Mouse (Mus musculus) liver, adult 2 months (tissue): ENCODE measurements at regions not wholly inside any gene's neighbourhood (a gene's known extent, or its start where the extent isn't known, plus 50 kb on each side); places are given as distances from the start of the nearest gene placed in this dataset.

Experiments
- DNase-seq: peaks from one replicate; pipeline ENCODE4 v3.0.0-alpha.2; 2011; ENCODE audit warnings: low read depth, low spot score; ENCODE audit errors: extremely low read depth
- H3K27ac ChIP-seq: fragments of 200-500 bp; replicated peaks from 2 replicates; pipeline ENCODE4 v1.5.1; 2012; ENCODE audit warnings: low read depth, mild to moderate bottlenecking, control low read depth, inconsistent platforms, low read length; ENCODE audit not compliant: insufficient read depth
- H3K27me3 ChIP-seq: fragments of 200-500 bp; 2 replicates; pipeline ENCODE4 v1.6.1; 2012; ENCODE audit warnings: mild to moderate bottlenecking, moderate library complexity, low read length, inconsistent platforms; ENCODE audit not compliant: control insufficient read depth, insufficient read depth
- H3K36me3 ChIP-seq: fragments of 200-500 bp; 2 replicates; pipeline ENCODE4 v1.6.1; 2012; ENCODE audit warnings: low read length, inconsistent platforms; ENCODE audit not compliant: control insufficient read depth, insufficient read depth
- H3K4me1 ChIP-seq: fragments of 200-500 bp; 2 replicates; pipeline ENCODE4 v1.6.1; 2011; ENCODE audit warnings: low read length; ENCODE audit not compliant: control insufficient read depth, insufficient read depth
- H3K4me3 ChIP-seq: fragments of 200-500 bp; 2 replicates; pipeline ENCODE4 v1.5.1; 2011; ENCODE audit warnings: low read depth, mild to moderate bottlenecking, control low read depth, low read length, moderate library complexity; ENCODE audit not compliant: insufficient read depth
- H3K79me2 ChIP-seq: fragments of 200-500 bp; 2 replicates; pipeline ENCODE4 v1.6.1; 2012; ENCODE audit warnings: inconsistent platforms, mild to moderate bottlenecking, low read length, moderate library complexity; ENCODE audit not compliant: control insufficient read depth, insufficient read depth
- H3K9ac ChIP-seq: fragments of 200-500 bp; 2 replicates; pipeline ENCODE4 v1.6.1; 2012; ENCODE audit warnings: low read depth, mild to moderate bottlenecking, control low read depth, inconsistent platforms, low read length
- CTCF ChIP-seq: fragments of 200-500 bp; IDR thresholded peaks from 2 replicates; pipeline ENCODE4 v1.5.1; 2011; ENCODE audit warnings: low read depth, low read length, control low read depth
- POLR2A ChIP-seq: fragments of 200-500 bp; IDR thresholded peaks from 2 replicates; pipeline ENCODE4 v1.6.1; 2011; ENCODE audit warnings: low read length, control low read depth; ENCODE audit not compliant: insufficient read depth; ENCODE audit errors: extremely low read depth
- WGBS: fragments of 180-500 bp; shearing (Covaris S2); methylation state at CpG from one replicate; pipeline ENCODE4 v1.1.7; 2018; 5-methylcytosine and 5-hydroxymethylcytosine counted together

DNA sequence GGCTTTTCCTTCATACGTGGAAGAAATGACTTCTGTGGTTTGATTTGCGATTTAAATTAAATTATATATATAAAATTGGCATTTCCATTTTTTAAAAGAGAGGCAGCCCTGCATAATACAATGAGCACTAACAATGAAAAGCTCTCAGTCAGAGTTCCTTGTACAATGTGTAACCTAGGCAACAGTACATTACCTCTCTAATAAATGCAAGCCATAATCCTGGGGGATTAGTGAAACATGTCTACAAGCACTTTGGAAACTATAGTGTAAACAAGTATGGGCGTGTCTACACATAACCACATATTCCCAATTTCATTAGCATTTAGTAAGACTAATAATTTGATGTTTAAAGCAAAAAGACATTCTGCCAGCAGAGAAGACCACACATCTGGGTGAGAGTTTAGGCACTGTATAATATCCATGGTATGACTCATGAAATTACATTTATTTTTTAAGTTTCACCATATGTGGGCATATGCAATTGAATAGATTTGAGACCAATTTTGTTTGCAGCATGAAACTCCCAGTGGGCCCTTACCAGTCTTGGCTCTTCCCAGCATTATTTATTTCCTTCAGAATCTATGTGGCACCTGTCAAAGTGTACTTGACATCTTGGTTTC lies 130.9 kb upstream of the Sstr4 start:
- Histone ChIP-seq H3K27me3 (no peaks in the 10 kb centered on the region), H3K36me3 (no peaks in the 10 kb centered on the region), H3K27ac (no peak overlapping the region), H3K9ac (no peak overlapping the region), H3K79me2 (no peaks in the 10 kb centered on the region), H3K4me1 (no peaks in the 10 kb centered on the region), H3K4me3 (no peak overlapping the region)
- 82% methylated on average over 3 of the region's 3 CpGs for WGBS
- no peak for DNase-seq
- TF ChIP-seq POLR2A, result no peak

DNA sequence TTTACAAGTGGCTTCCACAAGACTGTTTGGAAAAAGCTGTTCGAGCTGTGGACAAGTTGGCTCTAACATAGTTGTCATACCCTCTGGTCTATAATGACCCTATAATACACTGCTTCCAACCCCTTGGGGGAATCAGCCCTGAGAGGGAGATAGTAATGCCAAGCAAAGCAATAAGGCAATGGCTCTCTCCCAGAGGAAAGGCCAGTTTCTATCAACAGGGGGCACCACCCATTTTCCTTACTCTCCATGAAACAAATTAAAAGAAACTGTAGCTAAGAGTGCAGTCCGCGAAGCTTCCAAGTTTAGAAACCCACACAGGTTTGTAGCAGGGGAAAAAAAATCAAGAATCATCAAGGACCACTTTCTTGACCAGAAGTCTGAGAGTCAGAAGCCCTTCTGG lies 115.9 kb upstream of the Sstr4 start:
- 88% methylated on average over 3 of the region's 3 CpGs for WGBS
- no peak for DNase-seq
- H3K4me3 ChIP-seq, result no peak overlapping the region
- no peak overlapping the region for H3K9ac ChIP-seq
- no peaks in the 10 kb centered on the region for H3K27me3 ChIP-seq
- no peaks in the 10 kb centered on the region for H3K4me1 ChIP-seq
- TF ChIP-seq POLR2A (no peak), CTCF (no peak)
- H3K36me3 ChIP-seq, result no peaks in the 10 kb centered on the region
- no peaks in the 10 kb centered on the region for H3K79me2 ChIP-seq
- no peak overlapping the region for H3K27ac ChIP-seq

DNA sequence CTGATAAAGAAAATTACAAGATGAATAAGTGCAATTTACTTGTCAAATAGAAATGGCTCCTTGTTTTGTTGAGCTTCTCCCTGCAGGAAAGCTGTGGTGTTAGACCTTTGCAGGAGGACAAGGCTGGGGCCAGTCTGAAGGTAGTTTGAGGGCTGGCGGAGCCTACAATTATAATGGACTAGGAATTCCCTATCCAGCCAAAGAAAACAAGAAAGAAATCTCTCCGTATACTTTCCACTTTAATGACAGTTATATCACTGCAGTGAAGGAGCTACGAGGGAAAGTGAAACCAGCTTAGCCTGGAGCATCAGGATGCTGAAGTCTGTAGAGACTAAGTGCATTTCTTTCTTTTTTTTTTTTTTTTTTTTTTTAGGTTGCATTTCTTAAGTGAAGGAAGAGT lies 104.8 kb upstream of the Sstr4 start:
- no peaks in the 10 kb centered on the region for H3K27me3 ChIP-seq
- DNase-seq, result no peak
- no peaks in the 10 kb centered on the region for H3K4me1 ChIP-seq
- no peak overlapping the region for H3K27ac ChIP-seq
- H3K4me3 ChIP-seq, result no peak overlapping the region
- H3K79me2 ChIP-seq, result no peaks in the 10 kb centered on the region
- no peaks in the 10 kb centered on the region for H3K36me3 ChIP-seq
- TF ChIP-seq POLR2A (no peak), CTCF (no peak)
- WGBS, result 67% methylated on average over 3 of the region's 3 CpGs
- no peak overlapping the region for H3K9ac ChIP-seq

DNA sequence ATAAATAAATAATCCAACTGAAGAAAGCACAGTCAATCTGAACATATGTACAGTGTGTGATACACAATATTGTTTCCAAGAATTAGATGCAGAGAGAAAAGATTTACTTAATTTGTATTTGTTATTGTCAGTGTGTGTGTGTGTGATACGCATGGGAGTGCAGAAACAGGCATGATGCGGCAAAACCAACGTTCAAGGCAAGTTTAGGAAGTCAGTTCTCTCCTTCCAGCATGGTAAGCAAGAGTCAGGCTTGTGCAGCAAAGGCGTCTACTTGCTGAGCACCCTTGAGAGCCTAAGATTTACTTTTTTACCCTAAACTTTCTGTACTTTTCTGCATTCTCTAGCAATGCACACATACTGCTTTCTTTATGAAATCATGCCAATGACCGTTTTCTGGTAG lies 102.7 kb upstream of the Sstr4 start:
- Histone ChIP-seq H3K9ac (no peak overlapping the region), H3K79me2 (no peaks in the 10 kb centered on the region), H3K4me3 (no peak overlapping the region), H3K4me1 (no peaks in the 10 kb centered on the region), H3K36me3 (no peaks in the 10 kb centered on the region), H3K27ac (no peak overlapping the region), H3K27me3 (no peaks in the 10 kb centered on the region)
- TF ChIP-seq CTCF (no peak), POLR2A (no peak)
- WGBS, result 84% methylated on average over 5 of the region's 5 CpGs
- DNase-seq, result no peak

DNA sequence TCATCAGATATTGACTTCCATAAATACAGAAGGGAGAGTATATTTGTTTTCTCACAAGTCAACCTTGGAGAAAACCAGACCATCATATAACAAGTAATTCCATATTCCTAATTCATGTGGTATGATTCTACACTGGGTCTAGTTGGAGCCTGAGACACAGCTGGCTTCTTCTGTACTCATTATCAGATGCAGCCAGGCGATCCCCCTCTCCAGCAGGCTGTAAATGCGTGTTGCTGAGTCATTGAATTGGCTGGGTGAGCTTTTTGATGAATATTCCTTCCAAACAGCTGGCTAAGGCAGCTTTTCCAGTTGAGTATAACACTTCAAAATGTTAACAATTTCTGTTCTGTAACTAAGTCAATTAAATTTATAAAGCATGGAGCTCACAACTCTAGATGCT lies 102.2 kb upstream of the Sstr4 start:
- DNase-seq, result no peak
- WGBS, result 68% methylated on average over 2 of the region's 2 CpGs
- Histone ChIP-seq H3K4me3 (no peak overlapping the region), H3K27me3 (no peaks in the 10 kb centered on the region), H3K27ac (no peak overlapping the region), H3K4me1 (no peaks in the 10 kb centered on the region), H3K36me3 (no peaks in the 10 kb centered on the region), H3K79me2 (no peaks in the 10 kb centered on the region), H3K9ac (no peak overlapping the region)
- TF ChIP-seq CTCF (no peak), POLR2A (no peak)

DNA sequence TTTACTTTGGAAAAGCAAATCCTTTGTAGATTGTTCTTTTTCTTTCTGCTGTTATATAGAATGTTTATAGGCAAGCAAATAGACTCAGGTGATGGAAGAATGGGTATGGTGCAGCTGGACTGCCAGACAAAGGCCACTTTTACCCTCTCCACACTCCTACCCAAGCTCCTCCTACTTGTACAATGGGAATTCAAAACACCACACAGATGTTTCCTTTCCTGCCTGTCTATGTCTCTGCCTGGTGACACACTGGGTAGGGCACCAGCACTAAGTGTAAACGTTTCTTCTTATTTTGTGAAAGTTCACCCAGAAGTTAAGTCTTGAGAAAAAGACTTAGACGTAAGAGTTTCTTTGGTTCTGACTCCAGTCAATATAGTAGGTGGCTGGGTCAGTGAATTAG lies 94.3 kb upstream of the Sstr4 start:
- H3K9ac ChIP-seq, result no peak overlapping the region
- 56% methylated on average over 2 of the region's 2 CpGs for WGBS
- no peak overlapping the region for H3K4me3 ChIP-seq
- TF ChIP-seq CTCF, result no peak
- TF ChIP-seq POLR2A, result no peak
- H3K36me3 ChIP-seq, result no peaks in the 10 kb centered on the region
- H3K79me2 ChIP-seq, result no peaks in the 10 kb centered on the region
- no peak overlapping the region for H3K27ac ChIP-seq
- H3K4me1 ChIP-seq, result no peaks in the 10 kb centered on the region
- no peak for DNase-seq
- H3K27me3 ChIP-seq, result no peaks in the 10 kb centered on the region
